Mouse (Mus musculus) B cell, adult 2 months (primary cell): ENCODE measurements around the gene Gpr45.

Experiments
- DNase-seq, 2 experiments: peaks; one replicate each; pipeline ENCODE4 v3.0.0; 2022

Gpr45 gene

GRCm38 (mm10) chr1:43051903-43052302 lies 99.2 kb downstream of the Gpr45 start:
- no peak for DNase-seq

GRCm38 (mm10) chr1:43065615-43066310 lies 113.1 kb downstream of the Gpr45 start:
- DNase-seq, result peak; percentile 14 to 29

- no peak for DNase-seq
Observed at GRCm38 (mm10) chr1:43066573-43066972, 113.9 kb downstream of the Gpr45 start.

- no peak for DNase-seq
Observed at GRCm38 (mm10) chr1:43067551-43067950, 114.9 kb downstream of the Gpr45 start.

GRCm38 (mm10) chr1:43070726-43071125 lies 118.1 kb downstream of the Gpr45 start:
- DNase-seq, result no peak

- no peak for DNase-seq
Observed at GRCm38 (mm10) chr1:43072028-43072427, 119.4 kb downstream of the Gpr45 start.

GRCm38 (mm10) chr1:43072561-43072960 lies 119.9 kb downstream of the Gpr45 start:
- no peak for DNase-seq

GRCm38 (mm10) chr1:43074791-43075190 lies 122.1 kb downstream of the Gpr45 start:
- no peak for DNase-seq

- no peak for DNase-seq
Observed at GRCm38 (mm10) chr1:43078124-43078523, 125.5 kb downstream of the Gpr45 start.

GRCm38 (mm10) chr1:43082946-43083345 lies 130.3 kb downstream of the Gpr45 start:
- no peak for DNase-seq
